Mouse (Mus musculus) cerebellum, adult 2 months (tissue): ENCODE measurements at regions not wholly inside any gene's neighbourhood (a gene's known extent, or its start where the extent isn't known, plus 50 kb on each side); places are given as distances from the start of the nearest gene placed in this dataset.

ENCODE experiments used
- CTCF ChIP-seq: fragments of 200-500 bp; IDR thresholded peaks from 2 replicates; pipeline ENCODE4 v1.5.1; 2011; ENCODE audit warnings: low read depth, mild to moderate bottlenecking, control low read depth, low read length, moderate library complexity, borderline replicate concordance; ENCODE audit not compliant: insufficient read depth
- POLR2A ChIP-seq: fragments of 200-500 bp; IDR thresholded peaks from 2 replicates; pipeline ENCODE4 v1.6.1; 2011; ENCODE audit warnings: low read length, control low read depth, borderline replicate concordance; ENCODE audit not compliant: insufficient read depth

DNA sequence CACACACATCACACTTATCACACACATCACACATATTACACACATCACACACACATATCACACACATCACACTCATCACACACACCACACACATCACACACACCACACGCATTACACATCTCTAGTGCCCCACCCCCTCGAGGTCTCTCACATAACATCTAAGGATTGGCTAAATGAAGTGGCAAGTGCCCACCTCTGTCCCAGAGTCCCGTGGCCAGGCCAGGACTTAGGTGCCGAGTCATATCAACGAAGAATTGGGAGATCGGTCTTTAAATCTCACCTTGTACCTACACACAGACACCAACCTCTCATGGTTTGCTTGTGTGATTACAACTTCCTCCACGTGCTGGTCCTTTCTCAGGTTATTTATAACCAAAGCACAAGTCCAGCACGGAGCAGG, 117.7 kb upstream of the Tbca start:
- no peak for TF ChIP-seq CTCF
- no peak for TF ChIP-seq POLR2A
